ENCODE assay signal across 8 mouse cellular contexts in the genomic region with DNA sequence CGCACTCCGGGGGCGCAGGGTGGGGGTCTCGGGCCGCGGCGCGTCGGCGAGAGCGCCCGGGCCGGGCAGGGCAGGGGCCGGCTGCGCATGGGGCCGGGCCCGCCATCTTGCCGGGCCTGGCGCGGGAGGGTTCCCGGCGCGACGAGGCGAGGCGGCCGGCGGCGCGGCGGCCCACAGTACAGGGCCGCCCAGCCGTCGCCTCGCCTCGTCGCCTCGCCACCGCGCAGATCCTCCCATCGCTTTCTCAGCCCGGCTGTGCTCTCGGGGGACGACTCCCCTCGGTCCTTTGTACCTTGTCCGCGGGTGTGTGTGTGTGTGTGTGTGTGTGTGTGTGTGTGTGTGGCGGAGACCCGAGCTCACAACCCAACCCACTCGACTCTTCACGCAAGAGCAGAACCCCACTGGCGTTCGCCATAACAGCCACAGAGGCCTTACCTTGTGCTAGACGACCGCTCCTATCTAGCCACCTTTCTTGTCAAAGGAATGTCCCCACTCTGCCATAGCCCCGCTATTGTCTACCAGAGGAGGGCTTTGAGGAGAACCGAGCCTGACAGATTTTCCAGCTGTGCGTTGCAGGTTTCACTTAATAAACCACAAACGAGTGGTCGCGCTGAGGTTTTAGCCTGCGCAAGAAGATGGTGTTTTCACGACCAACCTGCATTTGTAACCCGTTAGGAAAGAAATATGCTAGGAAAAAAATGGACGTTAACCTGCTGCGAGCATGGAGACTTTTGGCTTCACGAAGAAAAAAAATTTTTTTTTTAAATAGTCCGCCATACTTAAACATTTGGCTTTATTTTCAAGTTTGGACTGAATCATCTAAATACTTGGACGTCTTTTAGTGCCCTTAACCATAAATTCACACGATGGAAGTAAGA. TPM values are rescaled to one million over a fixed set of nuclear protein-coding genes. Genes with fewer than 3 reads are reported as not detected.
A peak's percentile ranks its signal among the peaks of the same experiment; 100 is the strongest.
DNase-seq lines count a peak whose midpoint lies in the region; ATAC-seq lines count a peak whose summit lies in the region.

No protein-coding gene starts in this region.

- no peaks in the 10 kb centered on the region for H3K27me3 ChIP-seq in hindbrain, embryonic 14.5 days (ENCODE audit: control insufficient read depth, insufficient read depth, low read length)

- H3K9me3 ChIP-seq in hindbrain, embryonic 14.5 days (ENCODE audit: control insufficient read depth, low read length): no peaks in the 10 kb centered on the region

- H3K4me2 ChIP-seq in hindbrain, embryonic 14.5 days (replicated peaks): peak overlapping the region; percentile 63

- peak; percentile 71 for DNase-seq in R1 (ENCODE audit: low read depth, low spot score)
- peak; percentile 78 to 80 for DNase-seq in cerebellum, postnatal 10 days
- peak; percentile 19 to 39 for DNase-seq in frontal cortex, postnatal 25 days (ENCODE audit: low spot score in 2 of 2)
- peak; percentile 73 for DNase-seq in hindbrain, embryonic 14.5 days (ENCODE audit: low spot score)
- peak; percentile 53 to 71 for DNase-seq in layer of hippocampus, postnatal 14 days (ENCODE audit: low spot score in 2 of 2)
- DNase-seq in lung, postnatal 10 days: peak; percentile 64
- DNase-seq in ovary, postnatal 36 days (ENCODE audit: low spot score): peak; percentile 55
- DNase-seq in thymus, postnatal 25 days: peak; percentile 73

- peaks cover 18% of the 10 kb centered on the region for H3K4me1 ChIP-seq in hindbrain, embryonic 14.5 days (replicated peaks; ENCODE audit: control insufficient read depth, insufficient read depth, low read length)

- H3K36me3 ChIP-seq in hindbrain, embryonic 14.5 days (replicated peaks; ENCODE audit: control insufficient read depth, insufficient read depth): no peaks in the 10 kb centered on the region

- ATAC-seq in hindbrain, embryonic 14.5 days (ENCODE audit: low FRiP score): peak; percentile 92

- peak overlapping the region; percentile 64 for H3K4me3 ChIP-seq in hindbrain, embryonic 14.5 days (replicated peaks; ENCODE audit: low read length)

- peak overlapping the region; percentile 100 for H3K27ac ChIP-seq in hindbrain, embryonic 14.5 days

- WGBS in hindbrain, embryonic 14.5 days: 2% methylated on average over 48 of the region's 70 CpGs

- H3K9ac ChIP-seq in hindbrain, embryonic 14.5 days: peak overlapping the region; percentile 93

RNA-seq across cellular contexts. Expression of gene Zfp280d, which starts 0.7 kb away (rescaled TPM):
- 40.7 and 44.8 TPM in 2 replicates for polyA plus RNA-seq in hindbrain, embryonic 14.5 days (2014; fragmentation: Nextera tagmentation; extraction: Ambion mirVana)
- total RNA-seq in layer of hippocampus, postnatal 14 days (2021): 10 to 100 TPM; 48.7 to 55.8 TPM

Comparison
In these comparisons a context has a peak if more than half of its experiments do, and no peak if none do; other contexts are left out.
1. Peak in every context shown above with its lines: DNase-seq, ATAC-seq, H3K4me3 ChIP-seq and H3K27ac ChIP-seq.
2. DNase-seq: peak in every context shown above with its lines; median percentile 79 in cerebellum, postnatal 10 days; 73 in hindbrain, embryonic 14.5 days; 73 in thymus, postnatal 25 days; 71 in R1; 64 in lung, postnatal 10 days; 62 in layer of hippocampus, postnatal 14 days; 55 in ovary, postnatal 36 days; 29 in frontal cortex, postnatal 25 days.